Mouse (Mus musculus) embryonic facial prominence, embryonic 11.5 days (tissue): ENCODE data around the gene Zfp330. TPM values are rescaled to one million over a fixed set of nuclear protein-coding genes. Genes with fewer than 3 reads are reported as not detected.

Source experiments
- ATAC-seq: fragments of 200-750 bp; cut with Nextera tagmentation; replicated peaks from 2 replicates; pipeline ENCODE4 v1.8.0; 2017; ENCODE audit warnings: low read depth; ENCODE audit not compliant: insufficient number of reproducible peaks, low FRiP score, low TSS enrichment
- DNase-seq: peaks from one replicate; pipeline ENCODE4 v3.0.0-alpha.2; 2015; ENCODE audit warnings: low spot score
- H3K27ac ChIP-seq: fragments of 300-500 bp; sonication (generic); replicated peaks from 2 replicates; pipeline ENCODE4 v1.5.1; 2014; ENCODE audit warnings: mild to moderate bottlenecking, low read depth, low read length, control low read depth
- H3K27me3 ChIP-seq: fragments of 300-500 bp; sonication (generic); 2 replicates; pipeline ENCODE4 v1.6.1; 2014; ENCODE audit warnings: mild to moderate bottlenecking, low read length, moderate library complexity, mixed read lengths; ENCODE audit not compliant: control insufficient read depth, insufficient read depth
- H3K36me3 ChIP-seq: fragments of 300-500 bp; sonication (generic); replicated peaks from 2 replicates; pipeline ENCODE4 v1.6.1; 2014; ENCODE audit warnings: low read depth, mild to moderate bottlenecking, low read length, moderate library complexity, mixed read lengths; ENCODE audit not compliant: control insufficient read depth, insufficient read depth
- H3K4me1 ChIP-seq: fragments of 300-500 bp; sonication (generic); 2 replicates; pipeline ENCODE4 v1.6.1; 2014; ENCODE audit warnings: low read length, mixed read lengths; ENCODE audit not compliant: control insufficient read depth, insufficient read depth
- H3K4me2 ChIP-seq: fragments of 300-500 bp; sonication (generic); 2 replicates; pipeline ENCODE4 v1.6.1; 2014; ENCODE audit warnings: low read depth, mild to moderate bottlenecking, control low read depth, low read length, moderate library complexity
- H3K4me3 ChIP-seq: fragments of 300-500 bp; sonication (generic); 2 replicates; pipeline ENCODE4 v1.5.1; 2014; ENCODE audit warnings: low read depth, low read length, control low read depth
- H3K9ac ChIP-seq: fragments of 300-500 bp; sonication (generic); replicated peaks from 2 replicates; pipeline ENCODE4 v1.6.1; 2014; ENCODE audit warnings: mild to moderate bottlenecking, control low read depth, low read length
- H3K9me3 ChIP-seq: fragments of 300-500 bp; sonication (generic); replicated peaks from 2 replicates; pipeline ENCODE4 v1.6.1; 2016; ENCODE audit warnings: mild to moderate bottlenecking, low read length, inconsistent platforms, mixed read lengths; ENCODE audit not compliant: control insufficient read depth
- WGBS: fragments of 180-500 bp; shearing (Covaris S2); extraction: QIAGEN DNeasy Blood & Tissue Kit; methylation state at CpG from one replicate; pipeline ENCODE4 v1.1.7; 2014; 5-methylcytosine and 5-hydroxymethylcytosine counted together
- polyA plus RNA-seq: library from polyadenylated mRNA; unstranded; fragments of >200 nt; fragmentation: Nextera tagmentation; extraction: Ambion mirVana; gene quantifications from 2 replicates; pipeline ENCODE4 v1.2.1, GENCODE M21; 2014

The Zfp330 gene
- polyA plus RNA-seq, 1 experiment from 2014 or later = 85.0 TPM

DNA sequence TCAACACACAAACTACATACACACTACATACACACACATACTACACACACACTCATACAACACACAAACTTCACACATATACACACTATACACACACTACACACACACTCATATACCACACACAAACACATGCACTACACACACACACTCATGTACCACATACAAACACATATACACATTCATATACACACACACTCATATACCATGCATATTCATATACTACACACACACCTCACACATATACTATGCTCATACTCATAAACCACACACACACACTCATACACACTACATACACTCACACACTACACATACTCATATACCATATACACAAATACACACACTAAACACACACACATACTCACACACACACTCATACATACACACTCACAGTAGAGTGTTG lies 27.3 kb downstream of the Zfp330 start:
- Histone ChIP-seq H3K4me2 (no peak overlapping the region), H3K9me3 (no peaks in the 10 kb centered on the region), H3K4me3 (no peak overlapping the region), H3K36me3 (no peaks in the 10 kb centered on the region), H3K27ac (no peak overlapping the region), H3K9ac (no peak overlapping the region), H3K27me3 (no peaks in the 10 kb centered on the region), H3K4me1 (no peaks in the 10 kb centered on the region)
- ATAC-seq (peak; percentile 56; the same call in 1 of the 2 replicates), DNase-seq (no peak)

DNA sequence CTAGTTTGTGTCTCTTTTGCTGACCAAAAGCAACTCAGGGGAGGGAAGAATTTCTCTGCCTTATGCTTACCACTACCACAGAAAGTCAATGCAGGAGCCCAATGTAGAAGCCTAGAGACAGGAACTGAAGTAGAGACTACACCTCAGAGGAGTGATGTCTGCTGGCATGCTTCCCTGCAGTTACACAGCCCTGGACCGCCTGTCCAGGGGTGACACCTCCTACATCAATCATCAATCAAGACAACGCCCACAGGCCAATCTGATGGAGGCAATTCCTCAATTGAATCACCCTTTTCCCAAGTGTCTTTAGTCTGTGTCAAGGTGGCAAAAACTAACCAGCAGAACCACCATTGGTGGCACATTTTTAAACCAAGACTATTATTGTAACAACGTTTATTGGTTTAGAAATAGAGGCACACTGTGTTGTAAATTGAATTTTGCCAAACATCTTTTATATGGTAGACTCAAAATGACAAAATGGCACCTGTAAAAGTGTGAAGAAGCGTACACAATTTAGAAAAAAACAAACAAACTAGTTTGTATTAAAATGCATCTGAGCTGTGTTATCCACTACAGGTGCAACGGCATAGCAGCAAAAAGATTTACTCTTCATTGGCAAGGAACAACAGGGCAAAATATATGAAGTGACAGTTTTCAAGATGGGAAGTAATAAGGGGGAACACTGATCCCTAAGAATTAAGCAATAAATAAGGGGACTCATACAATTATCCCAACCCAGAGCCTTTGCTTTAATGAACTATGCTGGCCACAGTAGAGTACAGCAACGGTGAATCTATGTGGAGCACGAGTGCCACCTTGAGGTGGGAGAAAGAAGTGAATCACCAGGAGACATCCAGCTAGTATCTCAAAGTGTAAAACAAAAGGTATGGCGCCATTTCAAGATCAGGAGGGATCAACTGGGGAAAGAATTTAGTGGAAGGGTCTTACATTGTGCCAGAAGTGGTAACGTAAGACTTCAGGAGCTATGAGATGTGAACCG lies 29.8 kb downstream of the Zfp330 start:
- DNase-seq (peak; percentile 83), ATAC-seq (0 out of 2 replicates have a peak, but pooled peaks have one; percentile 29)
- H3K27me3 ChIP-seq = no peaks in the 10 kb centered on the region
- WGBS = 50% methylated on average over 10 of the region's 10 CpGs
- no peaks in the 10 kb centered on the region for H3K36me3 ChIP-seq
- H3K9ac ChIP-seq = no peak overlapping the region
- H3K9me3 ChIP-seq = no peaks in the 10 kb centered on the region
- no peak overlapping the region for H3K4me3 ChIP-seq
- no peak overlapping the region for H3K4me2 ChIP-seq
- no peak overlapping the region for H3K27ac ChIP-seq
- H3K4me1 ChIP-seq = no peaks in the 10 kb centered on the region

Other genes with a start within 250 kb of the Zfp330 start
- 1.8 and 2.0 TPM in 2 replicates for gene Rnf150, start 89.2 kb upstream of the Zfp330 start, polyA plus RNA-seq